Mouse (Mus musculus): ENCODE measurements around the gene Snrnp35. TPM values are rescaled to one million over a fixed set of nuclear protein-coding genes. Genes with fewer than 3 reads are reported as not detected.
A peak's percentile ranks its signal among the peaks of the same experiment; 100 is the strongest.

Gene Snrnp35
- polyA plus RNA-seq, 1 experiment from 2014 or later = 14.1 TPM

DNA sequence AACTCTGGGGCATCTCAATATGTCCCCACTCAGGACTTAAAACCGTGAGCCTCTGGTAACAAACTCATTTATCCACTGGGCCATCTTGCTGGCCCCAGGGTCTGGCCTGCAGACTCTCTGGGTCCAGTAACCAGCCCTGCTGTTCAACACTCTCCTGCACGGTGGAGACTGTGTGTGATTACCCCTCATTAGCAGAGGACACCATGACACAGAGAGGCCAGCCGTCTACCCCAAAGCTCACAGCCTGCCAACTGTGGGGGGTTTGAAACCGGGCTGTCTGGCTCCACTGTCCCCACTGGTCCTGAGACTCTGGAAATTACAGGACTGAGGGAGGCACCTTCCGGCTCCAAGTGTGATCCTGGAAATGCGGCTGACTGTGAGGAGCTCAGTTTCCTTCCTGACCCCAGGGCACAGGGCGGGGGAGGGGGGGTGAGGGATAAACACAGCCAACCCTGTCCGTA is 46.3 kb downstream of the Snrnp35 start:
- no peak for DNase-seq (ENCODE audit: low spot score)
- Histone ChIP-seq H3K27ac (replicated peaks; ENCODE audit: low read depth, low read length) (peak overlapping the region; percentile 21; the same call in 1 of the 2 replicates), H3K27me3 (ENCODE audit: control insufficient read depth, insufficient read depth, low read length) (no peaks in the 10 kb centered on the region), H3K4me3 (ENCODE audit: low read depth, low read length) (peak overlapping the region; percentile 84), H3K4me2 (ENCODE audit: low read depth, severe bottlenecking) (peak overlapping the region; percentile 72), H3K36me3 (ENCODE audit: control insufficient read depth, insufficient read depth, low read length) (no peaks in the 10 kb centered on the region), H3K9me3 (ENCODE audit: control insufficient read depth, low read length) (no peaks in the 10 kb centered on the region), H3K4me1 (ENCODE audit: control insufficient read depth, insufficient read depth, low read length) (peaks cover 25% of the 10 kb centered on the region), H3K9ac (ENCODE audit: low read length) (peak overlapping the region; percentile 49; the same call in 1 of the 2 replicates)
- no peak for ATAC-seq (ENCODE audit: insufficient number of reproducible peaks, low FRiP score, low TSS enrichment, low read depth)
- WGBS = 12% methylated on average over 8 of the region's 8 CpGs

DNA sequence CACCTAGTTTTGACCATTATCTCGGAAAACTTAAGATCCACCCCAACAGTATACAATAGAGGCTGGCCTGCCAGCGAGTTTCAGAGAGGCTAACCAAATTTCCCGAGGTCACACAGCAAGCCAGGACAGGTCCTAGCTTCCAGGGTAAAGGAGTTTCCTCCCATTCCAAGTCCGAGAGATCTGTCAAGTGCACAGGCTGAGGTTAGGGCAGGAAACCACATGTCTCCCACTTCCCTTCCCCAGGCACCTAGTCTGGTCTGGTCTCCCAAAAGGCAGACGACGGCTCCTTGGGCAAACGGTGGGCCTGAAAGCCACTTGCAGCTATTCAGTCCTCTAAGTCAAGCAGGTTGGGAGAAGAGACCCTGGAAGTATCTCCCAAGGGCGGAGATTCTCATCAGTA is 46.8 kb downstream of the Snrnp35 start:
- DNase-seq (ENCODE audit: low spot score) = no peak
- ATAC-seq (ENCODE audit: insufficient number of reproducible peaks, low FRiP score, low TSS enrichment, low read depth) = no peak
- H3K4me2 ChIP-seq (ENCODE audit: low read depth, severe bottlenecking) = peak overlapping the region; percentile 72
- H3K4me3 ChIP-seq (ENCODE audit: low read depth, low read length) = peak overlapping the region; percentile 84
- no peaks in the 10 kb centered on the region for H3K36me3 ChIP-seq (ENCODE audit: control insufficient read depth, insufficient read depth, low read length)
- WGBS = 55% methylated on average over 8 of the region's 8 CpGs
- no peak overlapping the region for H3K9ac ChIP-seq (ENCODE audit: low read length)
- no peaks in the 10 kb centered on the region for H3K27me3 ChIP-seq (ENCODE audit: control insufficient read depth, insufficient read depth, low read length)
- H3K9me3 ChIP-seq (ENCODE audit: control insufficient read depth, low read length) = no peaks in the 10 kb centered on the region
- H3K4me1 ChIP-seq (ENCODE audit: control insufficient read depth, insufficient read depth, low read length) = peaks cover 25% of the 10 kb centered on the region
- H3K27ac ChIP-seq (replicated peaks; ENCODE audit: low read depth, low read length) = no peak overlapping the region

DNA sequence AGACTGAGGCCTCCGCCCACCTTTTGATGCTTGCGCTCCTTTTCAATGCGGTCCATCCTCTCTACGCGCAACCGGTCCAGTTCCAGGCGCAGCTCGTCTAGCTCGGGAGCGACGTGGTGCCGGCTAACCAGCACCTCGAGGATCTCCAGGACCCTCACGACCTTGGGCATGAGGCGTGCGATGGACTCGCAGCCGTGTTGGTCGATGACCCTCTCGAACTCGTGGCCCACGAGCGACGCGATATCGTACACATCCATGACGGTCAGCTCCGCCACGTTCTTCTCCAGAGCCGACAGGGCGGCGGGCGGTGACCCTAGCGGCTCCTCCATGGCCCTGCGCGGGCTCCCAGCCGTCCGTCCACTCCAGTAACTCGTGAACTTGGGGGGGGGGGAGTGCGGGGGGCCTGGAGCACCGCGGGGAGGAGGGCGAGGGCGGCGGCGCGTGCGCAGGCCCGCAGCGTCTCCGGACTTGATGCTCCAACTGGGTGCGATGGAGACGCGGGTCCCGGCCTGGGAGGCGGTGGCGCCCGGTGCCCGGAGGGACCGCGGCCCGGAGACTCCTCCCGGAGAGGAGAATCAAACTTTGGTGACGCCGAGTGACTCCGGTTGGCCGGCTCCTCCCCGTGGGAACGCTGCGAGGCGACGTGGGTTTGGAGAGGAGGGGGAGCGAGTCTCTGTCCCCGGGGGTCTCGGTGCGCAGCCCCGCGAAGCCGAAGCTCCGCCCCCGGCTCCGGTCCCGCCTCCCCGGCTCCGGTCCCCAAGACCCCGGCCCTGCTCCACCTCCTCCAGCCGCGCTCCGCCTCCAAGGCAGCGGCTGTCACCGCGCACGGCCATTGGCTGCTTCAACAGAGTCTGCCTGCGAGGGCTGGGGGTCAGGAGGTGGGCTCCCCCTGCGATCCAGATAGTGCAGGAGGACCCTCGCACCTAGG is 48.0 kb downstream of the Snrnp35 start, which contains the start of gene Rilpl1:
Gene Rilpl1 (minus strand): TSS at position 737 of the 928 bp plus-strand sequence.
- Histone ChIP-seq H3K27me3 (ENCODE audit: control insufficient read depth, insufficient read depth, low read length) (no peaks in the 10 kb centered on the region), H3K9me3 (ENCODE audit: control insufficient read depth, low read length) (no peaks in the 10 kb centered on the region), H3K9ac (ENCODE audit: low read length) (peak within 1 kb of the TSS; percentile 78), H3K4me1 (ENCODE audit: control insufficient read depth, insufficient read depth, low read length) (peaks cover 25% of the 10 kb centered on the region), H3K4me3 (ENCODE audit: low read depth, low read length) (peak within 1 kb of the TSS; percentile 84), H3K36me3 (ENCODE audit: control insufficient read depth, insufficient read depth, low read length) (no peaks in the 10 kb centered on the region), H3K4me2 (ENCODE audit: low read depth, severe bottlenecking) (peak within 1 kb of the TSS; percentile 72), H3K27ac (replicated peaks; ENCODE audit: low read depth, low read length) (peak within 1 kb of the TSS; percentile 38; the same call in 1 of the 2 replicates)
- WGBS = under 1% methylated on average over 78 of the region's 96 CpGs
- peak; percentile 94 for DNase-seq (ENCODE audit: low spot score)
- ATAC-seq (ENCODE audit: insufficient number of reproducible peaks, low FRiP score, low TSS enrichment, low read depth) = peak; percentile 88

DNA sequence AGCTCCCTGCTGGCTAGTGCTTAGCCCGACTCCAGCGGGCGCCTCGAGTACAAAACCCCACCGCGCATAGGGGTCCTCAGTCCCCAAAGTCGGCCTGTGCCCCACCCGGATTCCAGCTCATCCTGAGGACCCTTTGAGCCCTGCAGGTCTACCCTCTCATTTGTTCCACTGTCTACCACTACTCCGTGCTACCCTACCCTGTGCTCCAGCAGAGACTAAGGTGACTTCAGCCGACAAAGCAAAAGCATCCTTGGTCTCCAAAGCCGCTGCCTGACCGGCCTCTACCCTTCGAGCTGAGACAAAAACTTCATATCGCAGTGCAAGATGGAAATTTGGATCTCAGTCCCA is 48.6 kb downstream of the Snrnp35 start:
- ATAC-seq (ENCODE audit: insufficient number of reproducible peaks, low FRiP score, low TSS enrichment, low read depth) (no peak; the same call in 1 of the 2 replicates), DNase-seq (ENCODE audit: low spot score) (no peak)
- H3K9ac ChIP-seq (ENCODE audit: low read length) = peak overlapping the region; percentile 78
- peak overlapping the region; percentile 72 for H3K4me2 ChIP-seq (ENCODE audit: low read depth, severe bottlenecking)
- peak overlapping the region; percentile 84 for H3K4me3 ChIP-seq (ENCODE audit: low read depth, low read length)
- no peaks in the 10 kb centered on the region for H3K9me3 ChIP-seq (ENCODE audit: control insufficient read depth, low read length)
- no peaks in the 10 kb centered on the region for H3K36me3 ChIP-seq (ENCODE audit: control insufficient read depth, insufficient read depth, low read length)
- peak overlapping the region; percentile 38; the same call in 1 of the 2 replicates for H3K27ac ChIP-seq (replicated peaks; ENCODE audit: low read depth, low read length)
- H3K4me1 ChIP-seq (ENCODE audit: control insufficient read depth, insufficient read depth, low read length) = peaks cover 25% of the 10 kb centered on the region
- no peaks in the 10 kb centered on the region for H3K27me3 ChIP-seq (ENCODE audit: control insufficient read depth, insufficient read depth, low read length)
- 10% methylated on average over 14 of the region's 14 CpGs for WGBS

DNA sequence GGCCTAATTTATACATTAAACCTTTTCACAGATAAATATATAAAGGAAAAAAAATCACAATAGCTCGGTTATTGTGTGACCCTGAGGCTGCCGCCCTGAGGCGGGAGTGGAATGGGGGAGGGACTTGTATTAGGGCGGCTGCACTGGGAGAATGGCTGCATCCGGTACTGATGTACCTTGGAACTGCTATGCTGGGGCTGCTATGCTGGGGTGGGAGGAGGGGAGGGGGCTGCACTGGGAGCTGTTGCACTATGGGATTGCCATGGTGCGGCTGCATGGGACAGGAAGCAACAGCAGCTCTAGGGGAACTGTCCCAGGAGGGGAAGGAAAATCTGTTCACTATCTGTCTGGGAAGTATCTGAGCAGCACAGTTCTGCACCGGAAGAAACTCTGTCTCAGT is 49.5 kb downstream of the Snrnp35 start:
- H3K4me2 ChIP-seq (ENCODE audit: low read depth, severe bottlenecking) = no peak overlapping the region
- peak; percentile 51 for DNase-seq (ENCODE audit: low spot score)
- no peak overlapping the region; the same call in 1 of the 2 replicates for H3K27ac ChIP-seq (replicated peaks; ENCODE audit: low read depth, low read length)
- 46% methylated on average over 7 of the region's 7 CpGs for WGBS
- H3K9ac ChIP-seq (ENCODE audit: low read length) = no peak overlapping the region
- no peak for ATAC-seq (ENCODE audit: insufficient number of reproducible peaks, low FRiP score, low TSS enrichment, low read depth)
- H3K27me3 ChIP-seq (ENCODE audit: control insufficient read depth, insufficient read depth, low read length) = no peaks in the 10 kb centered on the region
- H3K36me3 ChIP-seq (ENCODE audit: control insufficient read depth, insufficient read depth, low read length) = no peaks in the 10 kb centered on the region
- H3K4me3 ChIP-seq (ENCODE audit: low read depth, low read length) = no peak overlapping the region; the same call in 1 of the 2 replicates
- peaks cover 25% of the 10 kb centered on the region for H3K4me1 ChIP-seq (ENCODE audit: control insufficient read depth, insufficient read depth, low read length)
- no peaks in the 10 kb centered on the region for H3K9me3 ChIP-seq (ENCODE audit: control insufficient read depth, low read length)

DNA sequence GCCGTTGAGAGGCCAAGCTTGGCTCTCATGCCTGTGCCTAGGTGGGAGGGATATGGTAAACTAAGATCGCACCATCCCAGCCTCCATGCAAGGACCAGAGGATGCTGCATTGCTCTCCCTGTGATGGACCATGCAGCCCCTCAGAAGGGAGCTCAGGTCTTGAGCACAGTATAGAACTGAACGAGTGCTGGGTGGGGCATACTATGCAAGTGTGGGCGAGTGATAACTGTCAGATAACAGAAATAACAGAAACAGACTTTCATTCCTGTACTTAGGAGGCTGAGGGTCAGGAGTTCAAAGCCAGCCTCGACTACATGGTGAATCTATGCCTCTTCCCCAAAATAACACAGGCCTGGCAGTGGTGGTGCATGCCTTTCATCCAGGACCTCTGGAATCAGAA is 52.1 kb downstream of the Snrnp35 start:
- no peak overlapping the region for H3K27ac ChIP-seq (replicated peaks; ENCODE audit: low read depth, low read length)
- no peaks in the 10 kb centered on the region for H3K9me3 ChIP-seq (ENCODE audit: control insufficient read depth, low read length)
- no peak overlapping the region for H3K9ac ChIP-seq (ENCODE audit: low read length)
- no peak overlapping the region for H3K4me2 ChIP-seq (ENCODE audit: low read depth, severe bottlenecking)
- peaks cover 8% of the 10 kb centered on the region for H3K4me1 ChIP-seq (ENCODE audit: control insufficient read depth, insufficient read depth, low read length)
- ATAC-seq (ENCODE audit: insufficient number of reproducible peaks, low FRiP score, low TSS enrichment, low read depth) (no peak), DNase-seq (ENCODE audit: low spot score) (no peak)
- H3K4me3 ChIP-seq (ENCODE audit: low read depth, low read length) = no peak overlapping the region
- H3K36me3 ChIP-seq (ENCODE audit: control insufficient read depth, insufficient read depth, low read length) = no peaks in the 10 kb centered on the region
- 67% methylated on average over 5 of the region's 5 CpGs for WGBS
- H3K27me3 ChIP-seq (ENCODE audit: control insufficient read depth, insufficient read depth, low read length) = no peaks in the 10 kb centered on the region

DNA sequence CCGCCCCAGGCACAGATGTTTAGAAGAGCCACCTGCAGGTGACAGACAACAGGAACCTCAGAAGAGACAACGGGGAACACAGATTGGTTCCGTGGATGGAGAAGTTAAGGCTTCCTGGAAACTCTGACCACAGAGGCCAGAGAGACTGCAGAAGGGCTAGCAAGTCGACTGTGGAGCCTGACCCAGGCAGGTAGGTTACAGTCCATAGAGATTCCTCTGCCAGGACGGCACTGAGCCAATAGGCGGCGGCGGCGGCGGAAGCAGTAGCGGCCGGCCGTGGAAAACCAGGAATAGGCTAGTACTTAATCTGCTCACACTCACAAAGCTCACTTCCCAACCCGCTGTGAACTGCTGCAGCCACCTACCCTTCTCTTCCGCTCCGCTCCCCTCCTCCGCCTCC is 53.8 kb downstream of the Snrnp35 start:
- peak; percentile 53 for DNase-seq (ENCODE audit: low spot score)
- Histone ChIP-seq H3K36me3 (ENCODE audit: control insufficient read depth, insufficient read depth, low read length) (no peaks in the 10 kb centered on the region), H3K27ac (replicated peaks; ENCODE audit: low read depth, low read length) (no peak overlapping the region), H3K4me3 (ENCODE audit: low read depth, low read length) (peak overlapping the region; percentile 5; the same call in 1 of the 2 replicates), H3K9ac (ENCODE audit: low read length) (peak overlapping the region; percentile 28; the same call in 1 of the 2 replicates), H3K4me1 (ENCODE audit: control insufficient read depth, insufficient read depth, low read length) (peaks cover 5% of the 10 kb centered on the region; the same call in 1 of the 2 replicates), H3K4me2 (ENCODE audit: low read depth, severe bottlenecking) (peak overlapping the region; percentile 24; the same call in 1 of the 2 replicates), H3K27me3 (ENCODE audit: control insufficient read depth, insufficient read depth, low read length) (no peaks in the 10 kb centered on the region), H3K9me3 (ENCODE audit: control insufficient read depth, low read length) (no peaks in the 10 kb centered on the region)
- 6% methylated on average over 17 of the region's 17 CpGs for WGBS
- no peak for ATAC-seq (ENCODE audit: insufficient number of reproducible peaks, low FRiP score, low TSS enrichment, low read depth)

DNA sequence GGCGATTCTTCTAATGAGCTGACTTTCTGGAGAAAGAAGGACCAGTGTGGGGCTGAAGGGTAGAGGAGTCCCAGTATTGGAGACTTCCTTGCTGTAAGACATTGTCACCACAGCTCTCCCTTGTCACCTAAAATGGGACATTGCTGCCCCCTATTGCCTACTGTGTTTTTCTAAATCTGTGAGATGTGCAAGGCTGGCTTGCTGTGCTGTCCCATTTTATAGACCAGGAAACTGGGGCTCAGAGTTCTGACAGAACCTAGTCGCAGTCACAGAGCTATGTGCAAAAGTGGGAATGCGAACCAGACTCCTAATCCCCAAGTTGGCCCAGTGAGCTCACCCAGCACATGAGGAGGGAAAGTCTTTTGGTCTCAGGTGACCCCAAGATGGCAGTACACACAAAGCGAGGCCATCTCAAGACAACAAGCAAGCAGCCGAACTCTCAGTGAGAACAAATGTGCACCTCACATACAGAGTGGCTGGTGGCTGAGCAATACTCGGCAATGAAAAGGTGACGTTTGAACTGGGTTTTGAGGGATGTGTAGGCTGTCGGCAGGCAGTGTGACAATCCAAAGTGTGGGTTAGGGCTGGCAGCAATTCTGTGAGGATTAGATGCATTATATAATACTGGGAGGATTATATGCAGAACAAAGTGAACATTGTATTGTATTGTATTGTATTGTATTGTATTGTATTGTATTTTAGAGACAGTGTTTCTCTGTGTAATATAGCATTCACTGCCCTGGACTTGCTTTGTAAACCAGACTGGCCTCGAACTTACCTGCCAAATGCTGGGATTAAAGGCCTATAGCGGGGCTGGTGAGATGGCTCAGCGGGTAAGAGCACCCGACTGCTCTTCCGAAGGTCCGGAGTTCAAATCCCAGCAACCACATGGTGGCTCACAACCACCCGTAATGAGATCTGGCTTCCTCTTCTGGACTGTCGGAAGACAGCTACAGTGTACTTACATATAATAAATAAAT is 56.2 kb downstream of the Snrnp35 start:
- no peak overlapping the region for H3K27ac ChIP-seq (replicated peaks; ENCODE audit: low read depth, low read length)
- DNase-seq (ENCODE audit: low spot score) = peak; percentile 35
- no peak overlapping the region for H3K4me2 ChIP-seq (ENCODE audit: low read depth, severe bottlenecking)
- H3K36me3 ChIP-seq (ENCODE audit: control insufficient read depth, insufficient read depth, low read length) = peaks cover 3% of the 10 kb centered on the region; the same call in 1 of the 2 replicates
- H3K27me3 ChIP-seq (ENCODE audit: control insufficient read depth, insufficient read depth, low read length) = no peaks in the 10 kb centered on the region
- no peak for ATAC-seq (ENCODE audit: insufficient number of reproducible peaks, low FRiP score, low TSS enrichment, low read depth)
- no peak overlapping the region for H3K9ac ChIP-seq (ENCODE audit: low read length)
- no peak overlapping the region for H3K4me3 ChIP-seq (ENCODE audit: low read depth, low read length)
- no peaks in the 10 kb centered on the region for H3K9me3 ChIP-seq (ENCODE audit: control insufficient read depth, low read length)
- peaks cover 5% of the 10 kb centered on the region; the same call in 1 of the 2 replicates for H3K4me1 ChIP-seq (ENCODE audit: control insufficient read depth, insufficient read depth, low read length)
- WGBS = 78% methylated on average over 14 of the region's 16 CpGs

Data from limb, embryonic 11.5 days (tissue).